Mouse (Mus musculus): Measurements from ENCODE around the gene Crybg2. TPM values are rescaled to one million over a fixed set of nuclear protein-coding genes. Genes with fewer than 3 reads are reported as not detected.

The Crybg2 gene
- total RNA-seq, 1 experiment from 2014 or later = 0.48 TPM

GRCm38 (mm10) chr4:134051912-134052311, 8.7 kb upstream of the Crybg2 start:
- ATAC-seq (replicated peaks; ENCODE audit: insufficient number of reproducible peaks, low FRiP score, low TSS enrichment, poor library complexity, severe bottlenecking) = no peak

- no peak for ATAC-seq (replicated peaks; ENCODE audit: insufficient number of reproducible peaks, low FRiP score, low TSS enrichment, poor library complexity, severe bottlenecking)
These were observed 8.1 kb upstream of the Crybg2 start for GRCm38 (mm10) chr4:134052560-134052959.

- ATAC-seq (replicated peaks; ENCODE audit: insufficient number of reproducible peaks, low FRiP score, low TSS enrichment, poor library complexity, severe bottlenecking) = no peak
These were observed 7.1 kb upstream of the Crybg2 start, which contains the start of gene Zfp683 for GRCm38 (mm10) chr4:134053538-134053937. TSS of gene Zfp683 (plus strand) at chr4:134053838.

GRCm38 (mm10) chr4:134058166-134058715, 2.4 kb upstream of the Crybg2 start:
- ATAC-seq (replicated peaks; ENCODE audit: insufficient number of reproducible peaks, low FRiP score, low TSS enrichment, poor library complexity, severe bottlenecking) = no peak

- no peak for ATAC-seq (replicated peaks; ENCODE audit: insufficient number of reproducible peaks, low FRiP score, low TSS enrichment, poor library complexity, severe bottlenecking)
These were observed 1.7 kb upstream of the Crybg2 start for GRCm38 (mm10) chr4:134058908-134059307.

- ATAC-seq (replicated peaks; ENCODE audit: insufficient number of reproducible peaks, low FRiP score, low TSS enrichment, poor library complexity, severe bottlenecking) = no peak
These were observed 683 bp downstream of the Crybg2 start for GRCm38 (mm10) chr4:134061166-134061830.

- ATAC-seq (replicated peaks; ENCODE audit: insufficient number of reproducible peaks, low FRiP score, low TSS enrichment, poor library complexity, severe bottlenecking) = no peak
These were observed 1.4 kb downstream of the Crybg2 start for GRCm38 (mm10) chr4:134061944-134062446.

- ATAC-seq (replicated peaks; ENCODE audit: insufficient number of reproducible peaks, low FRiP score, low TSS enrichment, poor library complexity, severe bottlenecking) = no peak
These were observed 1.9 kb downstream of the Crybg2 start for GRCm38 (mm10) chr4:134062561-134062960.

- ATAC-seq (replicated peaks; ENCODE audit: insufficient number of reproducible peaks, low FRiP score, low TSS enrichment, poor library complexity, severe bottlenecking) = no peak
These were observed 4.9 kb downstream of the Crybg2 start for GRCm38 (mm10) chr4:134065431-134066004.

GRCm38 (mm10) chr4:134067383-134067782, 6.8 kb downstream of the Crybg2 start:
- ATAC-seq (replicated peaks; ENCODE audit: insufficient number of reproducible peaks, low FRiP score, low TSS enrichment, poor library complexity, severe bottlenecking) = no peak

GRCm38 (mm10) chr4:134067833-134068544, 7.4 kb downstream of the Crybg2 start:
- no peak for ATAC-seq (replicated peaks; ENCODE audit: insufficient number of reproducible peaks, low FRiP score, low TSS enrichment, poor library complexity, severe bottlenecking)

GRCm38 (mm10) chr4:134068793-134069580, 8.4 kb downstream of the Crybg2 start:
- no peak for ATAC-seq (replicated peaks; ENCODE audit: insufficient number of reproducible peaks, low FRiP score, low TSS enrichment, poor library complexity, severe bottlenecking)

- no peak for ATAC-seq (replicated peaks; ENCODE audit: insufficient number of reproducible peaks, low FRiP score, low TSS enrichment, poor library complexity, severe bottlenecking)
These were observed 18.1 kb downstream of the Crybg2 start for GRCm38 (mm10) chr4:134078694-134079093.

- ATAC-seq (replicated peaks; ENCODE audit: insufficient number of reproducible peaks, low FRiP score, low TSS enrichment, poor library complexity, severe bottlenecking) = no peak
These were observed 20.1 kb downstream of the Crybg2 start for GRCm38 (mm10) chr4:134080674-134081073.

GRCm38 (mm10) chr4:134081730-134082386, 21.2 kb downstream of the Crybg2 start:
- peak; percentile 84 for ATAC-seq (replicated peaks; ENCODE audit: insufficient number of reproducible peaks, low FRiP score, low TSS enrichment, poor library complexity, severe bottlenecking)

- ATAC-seq (replicated peaks; ENCODE audit: insufficient number of reproducible peaks, low FRiP score, low TSS enrichment, poor library complexity, severe bottlenecking) = no peak
These were observed 21.8 kb downstream of the Crybg2 start for GRCm38 (mm10) chr4:134082460-134082859.

- no peak for ATAC-seq (replicated peaks; ENCODE audit: insufficient number of reproducible peaks, low FRiP score, low TSS enrichment, poor library complexity, severe bottlenecking)
These were observed 24.4 kb downstream of the Crybg2 start for GRCm38 (mm10) chr4:134084999-134085398.

- peak; percentile 87 for ATAC-seq (replicated peaks; ENCODE audit: insufficient number of reproducible peaks, low FRiP score, low TSS enrichment, poor library complexity, severe bottlenecking)
These were observed 26.8 kb downstream of the Crybg2 start for GRCm38 (mm10) chr4:134087412-134087811.
